Mouse (Mus musculus): ENCODE measurements around the gene Arl4c. TPM values are rescaled to one million over a fixed set of nuclear protein-coding genes. Genes with fewer than 3 reads are reported as not detected.

The Arl4c gene
- polyA plus RNA-seq (2012; rRNA removed; ENCODE audit: low replicate concordance), result 2.4 and 3.9 TPM in 2 replicates

DNA sequence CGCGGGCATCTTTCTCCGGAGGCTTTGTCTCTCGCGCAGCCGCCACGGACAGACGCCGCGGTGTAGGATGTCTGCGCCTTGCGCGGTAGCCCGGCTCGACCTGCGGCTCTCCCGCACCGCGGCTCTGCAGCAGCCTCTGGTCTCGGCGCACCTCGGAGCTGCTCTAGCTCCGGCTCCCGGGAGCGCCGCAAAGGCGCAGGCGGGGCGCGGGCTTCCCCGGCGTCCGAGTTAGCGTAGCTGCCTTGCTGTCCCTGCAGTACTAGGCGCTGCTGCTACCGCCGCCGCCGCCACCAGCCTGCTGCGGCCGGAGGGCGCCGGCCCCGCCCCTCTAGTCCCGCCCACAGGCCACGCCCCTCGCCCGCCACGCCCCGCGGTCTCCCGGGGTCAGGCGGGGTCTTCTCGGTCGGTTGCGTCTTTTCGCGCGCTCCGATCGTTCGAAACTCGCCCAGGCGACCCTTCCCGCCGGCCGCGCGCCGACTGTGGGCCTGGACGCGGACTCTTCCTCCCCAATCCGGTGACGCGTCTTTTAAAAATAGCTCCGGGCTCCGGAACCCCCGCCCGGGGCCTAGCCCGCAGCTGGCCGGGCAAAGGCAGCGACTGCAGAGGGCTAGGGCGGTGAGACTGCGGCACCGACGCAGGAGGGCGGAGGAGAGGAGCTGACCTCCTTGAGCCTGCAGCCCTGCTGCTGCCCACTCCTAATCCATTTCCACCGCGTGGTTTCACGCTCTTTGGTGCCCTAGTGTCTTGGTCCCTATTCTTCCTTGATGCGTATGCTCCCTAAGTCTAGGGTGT lies at the start of gene Arl4c:
Gene Arl4c, minus strand, starts transcription at position 352 of the 792 bp plus-strand sequence.

Other genes starting within 250 kb of the Arl4c start
- gene Glrp1, start 192.2 kb downstream of the Arl4c start, polyA plus RNA-seq (2012; rRNA removed; ENCODE audit: low replicate concordance), result not detected in 2 replicates